Mouse (Mus musculus): ENCODE results near the gene Serpinb9f.
"Not testable (repeated sequence)": the region's sequence is repeated elsewhere in the genome, so short reads cannot be mapped to it uniquely, and the experiment has no call there.

Serpinb9f gene

DNA sequence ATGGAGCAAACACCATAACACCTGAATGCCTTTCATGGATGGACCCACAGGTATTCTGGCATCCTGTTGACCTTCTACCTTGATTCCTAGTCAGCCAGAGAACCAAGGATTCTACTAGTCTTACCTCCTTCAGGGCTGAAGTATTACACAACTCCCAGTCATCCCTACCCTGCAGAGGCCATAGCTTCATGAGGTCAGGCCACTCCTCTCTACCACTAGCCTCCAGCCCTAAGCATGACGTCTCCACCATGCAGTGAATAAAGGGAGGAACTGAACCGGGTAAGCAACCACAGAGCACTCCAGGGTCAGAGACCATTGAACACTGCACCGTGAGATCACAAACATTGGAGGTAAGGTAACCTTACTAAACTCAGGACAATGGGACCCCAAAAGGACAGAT is at the start of gene Serpinb9f:
TSS of gene Serpinb9f (plus strand) at position 301 of the 400 bp plus-strand sequence.
- DNase-seq (ENCODE audit: low read depth, low spot score), result not testable (repeated sequence)

DNA sequence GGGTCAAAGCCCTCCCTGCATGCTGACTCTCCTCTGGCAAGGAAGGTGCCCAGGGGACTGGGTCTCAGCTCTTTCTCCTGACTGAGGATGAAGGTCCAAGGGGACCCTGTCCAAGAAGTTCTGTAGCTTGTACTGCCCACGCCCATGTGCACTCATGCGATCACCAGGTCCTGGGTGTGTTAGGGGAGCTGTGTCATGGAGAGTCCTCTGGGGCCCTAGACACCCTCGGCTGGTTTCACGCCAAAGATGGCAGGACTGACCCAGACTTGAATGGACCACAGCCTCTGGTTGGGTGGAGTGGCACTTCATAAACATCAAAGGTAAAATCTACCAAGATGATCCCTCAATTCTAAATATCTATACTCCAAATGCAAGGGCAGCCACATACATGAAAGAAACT is 15.2 kb upstream of the Serpinb9f start:
- not testable (repeated sequence) for DNase-seq (ENCODE audit: low read depth, low spot score)

DNA sequence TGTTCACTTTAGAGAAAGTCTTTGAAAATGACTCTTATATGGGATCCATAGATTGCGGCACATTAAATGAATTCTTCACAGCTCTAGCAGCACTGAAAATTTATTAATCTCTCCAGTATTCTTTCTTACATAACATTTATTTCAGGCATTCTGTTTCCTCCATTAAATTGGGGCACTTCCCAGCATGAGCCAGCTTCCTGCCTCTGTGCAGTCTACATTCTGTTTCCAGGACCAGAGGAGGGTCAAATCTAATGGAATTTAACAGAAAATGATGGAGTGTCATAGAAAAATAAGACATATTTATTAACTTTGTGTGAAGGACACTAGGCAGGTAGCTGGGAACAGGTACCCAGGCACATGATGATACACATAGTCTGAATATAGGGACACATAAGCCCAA is 32.8 kb downstream of the Serpinb9f start:
- not testable (repeated sequence) for DNase-seq (ENCODE audit: low read depth, low spot score)
